Mouse (Mus musculus) splenic B cell, adult 2 months (primary cell): ENCODE measurements at regions not wholly inside any gene's neighbourhood (a gene's known extent, or its start where the extent isn't known, plus 50 kb on each side); places are given as distances from the start of the nearest gene placed in this dataset.

Experiments used
- DNase-seq: peaks from one replicate; pipeline ENCODE4 v3.0.0-alpha.2; 2011; ENCODE audit warnings: low read depth, low spot score
- H3K27me3 ChIP-seq: 2 replicates; pipeline ENCODE4 v1.6.1; 2012; ENCODE audit warnings: mild to moderate bottlenecking, low read length, moderate library complexity, mixed read lengths; ENCODE audit not compliant: control insufficient read depth, poor library complexity, insufficient read depth, severe bottlenecking
- H3K36me3 ChIP-seq: 2 replicates; pipeline ENCODE4 v1.6.1; 2012; ENCODE audit warnings: mild to moderate bottlenecking, low read length, moderate library complexity, mixed read lengths; ENCODE audit not compliant: control insufficient read depth, poor library complexity, insufficient read depth, severe bottlenecking

- H3K36me3 ChIP-seq: no peaks in the 10 kb centered on the region
- no peaks in the 10 kb centered on the region for H3K27me3 ChIP-seq
- no peak for DNase-seq
Measured at GRCm38 (mm10) chr10:43634371-43635080, 56.4 kb downstream of the Cd24a start.

GRCm38 (mm10) chr10:43641169-43641945, 63.3 kb downstream of the Cd24a start:
- Histone ChIP-seq H3K27me3 (no peaks in the 10 kb centered on the region), H3K36me3 (no peaks in the 10 kb centered on the region)
- peak; percentile 64 for DNase-seq

- DNase-seq: no peak
- Histone ChIP-seq H3K36me3 (no peaks in the 10 kb centered on the region), H3K27me3 (no peaks in the 10 kb centered on the region)
Measured at GRCm38 (mm10) chr10:43646326-43646725, 68.2 kb downstream of the Cd24a start.

- H3K27me3 ChIP-seq: no peaks in the 10 kb centered on the region
- no peaks in the 10 kb centered on the region for H3K36me3 ChIP-seq
- DNase-seq: no peak
Measured at GRCm38 (mm10) chr10:43646965-43647364, 68.9 kb downstream of the Cd24a start.

GRCm38 (mm10) chr10:43648186-43648585, 70.1 kb downstream of the Cd24a start:
- no peaks in the 10 kb centered on the region for H3K36me3 ChIP-seq
- H3K27me3 ChIP-seq: no peaks in the 10 kb centered on the region
- DNase-seq: no peak

GRCm38 (mm10) chr10:43648815-43649447, 70.8 kb downstream of the Cd24a start:
- Histone ChIP-seq H3K36me3 (no peaks in the 10 kb centered on the region), H3K27me3 (no peaks in the 10 kb centered on the region)
- no peak for DNase-seq

- Histone ChIP-seq H3K36me3 (no peaks in the 10 kb centered on the region), H3K27me3 (no peaks in the 10 kb centered on the region)
- DNase-seq: no peak
Measured at GRCm38 (mm10) chr10:43650449-43650848, 72.4 kb downstream of the Cd24a start.

- Histone ChIP-seq H3K27me3 (no peaks in the 10 kb centered on the region), H3K36me3 (no peaks in the 10 kb centered on the region)
- DNase-seq: no peak
Measured at GRCm38 (mm10) chr10:43651505-43651904, 73.4 kb downstream of the Cd24a start.

- no peaks in the 10 kb centered on the region for H3K27me3 ChIP-seq
- DNase-seq: no peak
- H3K36me3 ChIP-seq: no peaks in the 10 kb centered on the region
Measured at GRCm38 (mm10) chr10:43651915-43652314, 73.8 kb downstream of the Cd24a start.

- Histone ChIP-seq H3K36me3 (no peaks in the 10 kb centered on the region), H3K27me3 (no peaks in the 10 kb centered on the region)
- no peak for DNase-seq
Measured at GRCm38 (mm10) chr10:43655082-43655671, 77.1 kb downstream of the Cd24a start.

- H3K27me3 ChIP-seq: no peaks in the 10 kb centered on the region
- no peak for DNase-seq
- no peaks in the 10 kb centered on the region for H3K36me3 ChIP-seq
Measured at GRCm38 (mm10) chr10:43655680-43656079, 77.6 kb downstream of the Cd24a start.

- DNase-seq: peak; percentile 40
- Histone ChIP-seq H3K36me3 (no peaks in the 10 kb centered on the region), H3K27me3 (no peaks in the 10 kb centered on the region)
Measured at GRCm38 (mm10) chr10:43656207-43656606, 78.1 kb downstream of the Cd24a start.

- H3K36me3 ChIP-seq: no peaks in the 10 kb centered on the region
- no peaks in the 10 kb centered on the region for H3K27me3 ChIP-seq
- DNase-seq: no peak
Measured at GRCm38 (mm10) chr10:43657501-43658225, 79.6 kb downstream of the Cd24a start.

GRCm38 (mm10) chr10:43658226-43658593, 80.1 kb downstream of the Cd24a start:
- Histone ChIP-seq H3K36me3 (no peaks in the 10 kb centered on the region), H3K27me3 (no peaks in the 10 kb centered on the region)
- DNase-seq: no peak
